Mouse (Mus musculus): ENCODE results near the gene Spindoc. TPM values are rescaled to one million over a fixed set of nuclear protein-coding genes. Genes with fewer than 3 reads are reported as not detected.
A peak's percentile ranks its signal among the peaks of the same experiment; 100 is the strongest.

Gene Spindoc
- 26.8 and 35.5 TPM in 2 replicates for polyA plus RNA-seq (2016; fragmentation: Nextera tagmentation; extraction: Ambion mirVana)

DNA sequence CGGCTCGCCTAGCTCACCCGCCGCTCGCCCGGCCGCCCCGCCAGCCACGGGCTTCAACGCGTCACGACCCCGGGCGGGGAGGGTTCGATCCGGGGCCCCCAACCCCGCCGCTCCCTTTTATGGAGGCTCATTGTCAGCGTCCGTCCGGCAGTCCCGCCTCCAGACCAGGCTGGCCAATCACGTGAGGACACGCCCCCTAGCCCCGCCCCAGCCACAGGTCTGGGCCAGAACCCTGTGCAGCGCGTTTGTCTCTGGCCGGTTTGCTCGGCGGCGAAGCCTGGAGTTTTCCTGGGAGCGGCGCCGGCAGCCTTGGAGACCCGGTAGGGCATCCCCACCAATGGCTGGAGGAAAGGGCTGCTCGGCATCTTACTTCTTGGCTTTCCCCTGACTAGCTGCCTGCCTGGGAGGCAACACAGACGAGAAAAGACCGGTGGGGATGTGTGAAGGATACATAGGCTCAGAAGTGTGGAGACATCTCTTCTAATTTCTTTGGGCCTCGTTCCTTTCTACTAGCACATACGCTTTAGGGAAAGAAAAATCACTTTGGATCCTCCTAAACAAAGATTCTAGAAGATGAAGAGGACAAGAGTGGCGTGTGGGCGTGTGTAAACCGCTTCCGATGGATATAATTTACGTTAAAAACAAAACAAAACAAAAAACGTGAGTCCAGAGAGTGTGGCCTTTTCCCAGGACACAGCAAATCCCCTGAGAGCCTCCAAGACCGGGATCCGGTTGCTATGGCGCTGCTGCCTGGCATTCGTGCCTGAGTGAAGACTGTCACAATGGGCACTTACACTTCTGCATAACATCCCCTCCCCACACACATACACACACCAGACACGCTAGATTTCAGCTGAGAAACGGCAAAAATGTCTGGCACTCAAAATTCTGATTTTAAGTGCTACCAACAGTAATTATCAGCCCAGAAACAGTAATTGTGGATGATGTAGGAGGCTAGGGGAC lies at the start of gene Spindoc:
Gene Spindoc, minus strand, starts transcription at position 92 of the 963 bp plus-strand sequence.
- Histone ChIP-seq H3K9me3 (0 out of 2 replicates have a peak, but pooled peaks cover 2% of the 10 kb centered on the region), H3K4me3 (peak within 1 kb of the TSS; percentile 91), H3K27ac (peak within 1 kb of the TSS; percentile 99), H3K27me3 (ENCODE audit: insufficient read depth, poor library complexity, severe bottlenecking) (no peaks in the 10 kb centered on the region), H3K36me3 (peaks cover 28% of the 10 kb centered on the region), H3K4me1 (peaks cover 30% of the 10 kb centered on the region)
- DNase-seq (ENCODE audit: low spot score): peak; percentile 98
- 2% methylated on average over 51 of the region's 52 CpGs for WGBS

DNA sequence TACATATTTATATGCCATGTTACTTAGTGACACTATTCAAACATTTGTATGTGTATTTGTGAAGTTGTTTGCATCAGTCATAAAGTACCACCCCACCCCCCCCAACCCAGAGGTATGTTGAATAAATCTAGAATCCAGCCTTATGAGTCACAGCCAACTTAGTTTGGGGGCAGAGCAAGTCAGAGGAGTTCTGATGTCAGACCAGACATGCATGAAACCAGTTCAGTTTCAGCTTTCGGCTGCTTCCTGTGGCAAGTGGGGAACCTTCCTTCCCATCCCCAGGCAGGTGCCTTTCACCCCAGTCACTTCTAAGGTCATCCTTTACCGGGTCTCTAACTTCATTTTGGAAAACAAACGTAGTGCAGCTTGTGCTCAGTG lies 42.6 kb upstream of the Spindoc start:
- peaks cover 44% of the 10 kb centered on the region for H3K4me1 ChIP-seq

DNA sequence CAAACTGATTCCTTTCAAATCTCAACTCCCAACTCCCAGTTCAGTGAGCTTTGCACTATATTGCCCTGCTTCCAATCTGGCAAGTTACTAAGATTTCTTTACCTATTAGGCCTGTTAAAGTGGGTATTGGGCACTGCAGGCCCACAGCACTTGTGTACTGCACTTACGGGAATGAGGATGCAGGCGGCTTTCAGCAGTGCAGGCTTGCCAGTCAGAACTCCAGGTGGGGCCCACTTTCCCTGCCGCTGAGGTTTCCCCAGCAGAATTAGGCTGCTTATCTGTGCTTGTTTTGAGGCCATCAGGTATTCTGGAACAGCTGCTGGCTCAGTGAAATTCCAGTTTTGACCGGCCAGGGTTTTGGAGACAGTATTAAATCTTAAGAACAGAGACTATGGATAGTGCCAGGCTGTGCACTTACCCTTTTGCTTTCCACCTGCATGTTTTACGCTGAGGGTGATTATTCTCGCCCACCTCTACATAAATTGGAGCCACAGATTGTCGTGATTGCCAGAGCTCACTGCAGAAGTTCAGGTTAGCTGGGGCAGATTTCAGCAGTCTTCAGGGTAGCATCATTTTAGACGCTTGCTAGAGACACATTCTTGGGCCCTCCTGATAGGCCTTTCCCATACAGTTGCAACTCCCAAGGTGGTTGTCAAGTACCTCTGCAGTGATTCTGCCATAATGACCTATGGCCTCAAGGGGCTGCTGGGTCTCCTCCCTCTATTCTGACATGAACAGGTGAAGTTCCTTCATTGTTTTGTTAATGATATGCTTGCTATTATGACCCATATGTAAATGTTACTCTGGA lies 42.0 kb upstream of the Spindoc start:
- Histone ChIP-seq H3K4me1 (peaks cover 50% of the 10 kb centered on the region), H3K27ac (no peak overlapping the region), H3K4me3 (no peak overlapping the region), H3K9me3 (no peaks in the 10 kb centered on the region), H3K27me3 (ENCODE audit: insufficient read depth, poor library complexity, severe bottlenecking) (peaks cover 7% of the 10 kb centered on the region; the same call in 1 of the 2 replicates), H3K36me3 (peaks cover 92% of the 10 kb centered on the region)
- 58% methylated on average over 8 of the region's 8 CpGs for WGBS
- DNase-seq (ENCODE audit: low spot score): peak; percentile 68

More for the DNA sequence above, 42.6 kb upstream of the Spindoc start:
- Histone ChIP-seq H3K36me3 (peaks cover 92% of the 10 kb centered on the region), H3K27ac (no peak overlapping the region), H3K4me3 (no peak overlapping the region), H3K9me3 (no peaks in the 10 kb centered on the region), H3K27me3 (ENCODE audit: insufficient read depth, poor library complexity, severe bottlenecking) (0 out of 2 replicates have a peak, but pooled peaks cover under 1% of the 10 kb centered on the region)
- DNase-seq (ENCODE audit: low spot score): no peak
- WGBS: 56% methylated on average over 3 of the region's 3 CpGs

GRCm38 (mm10) chr19:7424131-7424530 lies 41.3 kb upstream of the Spindoc start:
- Histone ChIP-seq H3K27me3 (ENCODE audit: insufficient read depth, poor library complexity, severe bottlenecking) (peaks cover 7% of the 10 kb centered on the region; the same call in 1 of the 2 replicates), H3K4me1 (peaks cover 57% of the 10 kb centered on the region), H3K4me3 (no peak overlapping the region), H3K27ac (no peak overlapping the region), H3K9me3 (no peaks in the 10 kb centered on the region), H3K36me3 (peaks cover 88% of the 10 kb centered on the region)
- peak; percentile 59 for DNase-seq (ENCODE audit: low spot score)
- WGBS: 72% methylated on average over 7 of the region's 7 CpGs

DNA sequence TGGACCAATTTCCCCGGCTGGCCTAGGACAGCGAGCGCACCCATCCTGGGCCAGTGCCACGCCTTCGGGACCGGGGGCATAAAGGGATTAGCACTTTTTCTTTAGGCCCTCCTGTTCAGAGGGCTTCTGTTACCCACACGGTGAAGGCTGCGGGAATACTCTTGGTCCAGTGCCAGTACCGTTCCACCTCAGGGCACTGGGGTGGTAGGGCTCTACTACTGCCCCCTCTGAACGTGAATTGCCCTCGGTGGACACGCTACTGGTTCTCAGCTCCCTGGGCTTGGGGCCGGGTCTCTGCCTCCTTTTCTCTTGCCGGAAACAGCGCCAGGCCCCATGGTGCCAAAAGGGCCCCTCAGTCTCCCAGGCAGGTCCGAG lies 40.8 kb upstream of the Spindoc start:
- H3K9me3 ChIP-seq: no peaks in the 10 kb centered on the region
- 55% methylated on average over 16 of the region's 16 CpGs for WGBS
- peaks cover 85% of the 10 kb centered on the region for H3K36me3 ChIP-seq
- peak overlapping the region; percentile 80; the same call in 1 of the 2 replicates for H3K27ac ChIP-seq
- peaks cover 62% of the 10 kb centered on the region for H3K4me1 ChIP-seq
- H3K4me3 ChIP-seq: peak overlapping the region; percentile 47
- DNase-seq (ENCODE audit: low spot score): no peak
- H3K27me3 ChIP-seq (ENCODE audit: insufficient read depth, poor library complexity, severe bottlenecking): peaks cover 7% of the 10 kb centered on the region; the same call in 1 of the 2 replicates

DNA sequence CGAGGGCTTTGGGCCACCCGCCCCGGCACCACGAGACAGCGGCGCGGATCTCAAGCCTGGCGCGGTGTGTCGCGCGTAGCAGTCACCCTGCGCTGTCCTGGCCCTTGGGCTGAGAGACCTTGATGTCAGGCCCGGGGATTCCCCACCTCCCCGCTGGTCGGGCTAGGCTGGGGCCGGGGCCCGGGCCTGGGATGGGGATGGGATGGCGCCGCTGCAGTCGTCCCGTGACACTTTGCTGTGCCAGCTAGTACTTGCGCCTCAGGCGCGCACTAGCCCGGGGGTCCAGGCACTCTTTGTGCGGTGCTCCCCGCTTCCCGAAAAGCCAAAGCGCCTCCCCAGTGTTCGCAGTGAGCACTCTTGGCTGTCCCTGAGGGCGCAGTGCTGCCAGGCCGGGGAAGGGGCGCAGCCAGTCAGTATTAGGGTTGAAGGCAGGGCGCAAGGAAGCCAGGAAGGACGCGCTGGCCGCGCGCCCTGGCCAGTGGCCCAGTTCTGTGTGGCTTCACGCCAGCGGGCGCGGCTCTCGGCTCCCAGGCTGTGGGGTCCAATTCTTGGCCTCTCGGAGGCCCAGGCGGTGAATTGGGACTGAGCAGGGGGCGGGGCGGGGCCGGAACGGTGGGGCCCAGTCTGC lies 40.3 kb upstream of the Spindoc start:
- Histone ChIP-seq H3K4me3 (peak overlapping the region; percentile 47), H3K4me1 (peaks cover 63% of the 10 kb centered on the region), H3K27ac (peak overlapping the region; percentile 80), H3K9me3 (no peaks in the 10 kb centered on the region), H3K36me3 (peaks cover 80% of the 10 kb centered on the region), H3K27me3 (ENCODE audit: insufficient read depth, poor library complexity, severe bottlenecking) (peaks cover 7% of the 10 kb centered on the region; the same call in 1 of the 2 replicates)
- no peak for DNase-seq (ENCODE audit: low spot score)
- 25% methylated on average over 51 of the region's 51 CpGs for WGBS

DNA sequence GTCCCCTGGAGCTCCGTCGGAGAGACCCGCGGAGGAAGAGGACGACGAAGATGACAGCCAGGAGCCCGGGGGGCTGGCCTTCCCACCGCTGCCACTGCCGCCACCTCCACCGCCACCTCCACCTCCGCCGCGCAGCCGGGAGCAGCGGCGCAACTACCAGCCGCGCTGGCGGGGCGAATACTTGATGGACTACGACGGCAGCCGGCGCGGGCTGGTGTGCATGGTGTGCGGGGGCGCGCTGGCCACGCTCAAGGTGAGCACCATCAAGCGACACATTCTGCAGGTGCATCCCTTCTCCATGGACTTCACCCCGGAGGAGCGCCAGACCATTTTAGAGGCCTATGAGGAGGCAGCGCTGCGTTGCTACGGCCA lies 39.8 kb upstream of the Spindoc start:
- Histone ChIP-seq H3K36me3 (peaks cover 75% of the 10 kb centered on the region), H3K27ac (peak overlapping the region; percentile 80), H3K4me3 (peak overlapping the region; percentile 47), H3K27me3 (ENCODE audit: insufficient read depth, poor library complexity, severe bottlenecking) (peaks cover 7% of the 10 kb centered on the region; the same call in 1 of the 2 replicates), H3K9me3 (no peaks in the 10 kb centered on the region), H3K4me1 (peaks cover 63% of the 10 kb centered on the region)
- DNase-seq (ENCODE audit: low spot score): no peak
- 15% methylated on average over 35 of the region's 35 CpGs for WGBS

DNA sequence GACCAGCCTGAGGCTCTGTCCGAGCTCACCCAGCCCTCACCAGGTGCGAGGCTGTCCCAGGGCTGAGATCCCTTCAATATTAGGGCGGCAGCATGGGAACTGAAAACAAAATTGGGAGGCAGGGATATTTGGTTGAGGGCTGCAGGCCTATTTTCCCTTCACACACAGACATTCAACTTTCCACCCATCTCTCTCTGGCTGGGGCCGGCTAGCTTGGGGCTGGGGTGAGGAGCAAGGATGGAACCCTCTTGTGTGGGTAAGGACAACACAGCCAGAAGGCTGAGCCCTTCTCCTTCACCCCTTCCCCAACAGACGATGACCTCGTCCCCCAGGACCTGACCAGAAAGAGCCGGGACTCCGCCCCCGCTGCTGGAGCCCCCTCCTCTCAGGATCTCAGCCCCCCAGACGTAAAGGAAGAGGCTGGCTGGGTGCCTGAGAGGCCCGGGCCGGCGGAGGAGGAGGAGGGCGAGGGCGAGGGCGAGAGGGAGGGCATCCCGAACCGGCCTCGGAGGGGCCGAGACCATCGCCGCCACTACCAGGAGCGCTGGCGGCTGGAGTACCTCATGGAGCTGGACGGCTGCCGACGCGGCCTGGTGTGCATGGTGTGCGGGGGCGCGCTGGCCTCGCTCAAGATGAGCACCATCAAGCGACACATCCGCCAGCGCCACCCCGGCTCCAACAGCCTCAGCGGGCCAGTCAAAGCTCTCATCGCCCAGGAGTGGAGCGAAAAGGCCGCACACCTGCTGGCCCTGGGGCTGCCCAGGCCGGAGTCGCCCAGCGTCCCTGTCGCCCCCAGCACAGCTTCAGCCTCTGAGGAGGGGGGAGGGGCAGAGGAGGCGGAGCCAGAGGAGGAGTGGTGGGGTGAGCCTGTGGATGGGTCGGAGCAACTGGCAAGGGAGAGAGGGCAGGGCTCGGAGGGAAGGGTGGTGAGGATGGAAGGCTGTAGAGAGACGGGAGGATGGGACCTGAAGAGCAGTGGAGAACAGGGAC lies 39.1 kb upstream of the Spindoc start:
- WGBS: 10% methylated on average over 48 of the region's 48 CpGs

DNA sequence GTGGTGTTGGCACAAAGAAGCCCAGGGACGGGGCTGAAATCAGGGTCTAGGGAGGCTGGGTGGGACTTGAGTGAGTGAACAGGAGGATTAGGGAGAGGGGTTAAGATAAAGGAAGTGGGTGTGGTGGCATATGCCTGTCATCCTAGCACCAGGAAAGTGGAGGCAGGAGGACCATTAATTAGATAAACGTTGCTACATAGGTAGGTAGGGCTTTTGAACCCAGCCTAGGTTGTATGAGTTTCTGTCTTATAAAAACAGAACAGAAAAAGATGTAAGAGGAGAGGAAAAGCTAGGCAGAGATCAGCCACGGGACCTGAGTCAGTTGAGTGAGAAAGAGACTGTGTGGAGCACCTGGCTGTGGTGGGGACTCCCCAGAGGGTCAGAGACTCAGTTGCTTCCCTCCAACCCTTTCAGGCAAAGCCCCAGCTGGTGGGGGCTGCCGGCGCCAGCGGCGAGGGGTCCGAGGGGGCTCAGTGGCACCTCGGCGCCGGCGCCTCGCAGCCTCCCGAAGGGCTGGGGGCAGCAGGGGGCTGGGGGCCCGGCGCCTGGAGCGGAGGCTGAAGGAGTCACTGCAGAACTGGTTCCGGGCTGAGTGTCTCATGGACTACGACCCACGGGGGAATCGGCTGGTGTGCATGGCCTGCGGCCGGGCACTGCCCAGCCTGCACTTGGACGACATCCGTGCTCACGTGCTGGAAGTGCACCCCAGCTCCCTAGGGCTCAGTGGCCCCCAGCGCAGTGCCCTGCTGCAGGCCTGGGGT lies 38.2 kb upstream of the Spindoc start:
- H3K4me1 ChIP-seq: peaks cover 72% of the 10 kb centered on the region
- H3K27ac ChIP-seq: peak overlapping the region; percentile 5; the same call in 1 of the 2 replicates
- peaks cover 59% of the 10 kb centered on the region for H3K36me3 ChIP-seq
- no peak for DNase-seq (ENCODE audit: low spot score)
- WGBS: 63% methylated on average over 27 of the region's 27 CpGs
- no peaks in the 10 kb centered on the region for H3K9me3 ChIP-seq
- H3K27me3 ChIP-seq (ENCODE audit: insufficient read depth, poor library complexity, severe bottlenecking): peaks cover 7% of the 10 kb centered on the region; the same call in 1 of the 2 replicates
- H3K4me3 ChIP-seq: peak overlapping the region; percentile 9; the same call in 1 of the 2 replicates

More for the DNA sequence above, 39.1 kb upstream of the Spindoc start:
- peaks cover 63% of the 10 kb centered on the region for H3K4me1 ChIP-seq
- H3K27ac ChIP-seq: peak overlapping the region; percentile 80
- peak overlapping the region; percentile 47 for H3K4me3 ChIP-seq
- peaks cover 7% of the 10 kb centered on the region; the same call in 1 of the 2 replicates for H3K27me3 ChIP-seq (ENCODE audit: insufficient read depth, poor library complexity, severe bottlenecking)
- H3K36me3 ChIP-seq: peaks cover 68% of the 10 kb centered on the region
- peak; percentile 90 for DNase-seq (ENCODE audit: low spot score)
- H3K9me3 ChIP-seq: no peaks in the 10 kb centered on the region

DNA sequence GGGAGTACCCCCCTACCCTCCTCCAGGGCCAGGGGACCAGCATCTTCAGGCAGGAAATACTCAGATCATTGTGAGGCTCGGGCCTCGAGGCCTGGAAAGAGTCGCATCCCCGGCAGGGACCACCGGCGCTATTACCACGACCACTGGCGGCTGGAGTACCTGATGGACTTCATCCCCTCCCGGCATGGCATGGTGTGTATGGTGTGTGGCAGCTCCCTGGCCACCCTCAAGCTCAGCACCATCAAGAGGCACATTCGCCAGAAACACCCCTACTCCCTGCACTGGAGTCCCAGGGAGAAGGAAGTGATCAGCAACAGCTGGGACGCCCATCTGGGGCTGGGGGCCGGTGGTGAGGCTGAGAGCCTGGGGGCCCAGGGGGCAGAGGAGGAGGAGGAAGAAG lies 37.3 kb upstream of the Spindoc start:
- Histone ChIP-seq H3K36me3 (peaks cover 53% of the 10 kb centered on the region), H3K27ac (no peak overlapping the region), H3K4me1 (peaks cover 76% of the 10 kb centered on the region), H3K27me3 (ENCODE audit: insufficient read depth, poor library complexity, severe bottlenecking) (peaks cover 7% of the 10 kb centered on the region; the same call in 1 of the 2 replicates), H3K9me3 (no peaks in the 10 kb centered on the region), H3K4me3 (peak overlapping the region; percentile 91)
- 70% methylated on average over 12 of the region's 12 CpGs for WGBS
- DNase-seq (ENCODE audit: low spot score): no peak

GRCm38 (mm10) chr19:7419134-7419533 lies 36.3 kb upstream of the Spindoc start:
- peak overlapping the region; percentile 91 for H3K4me3 ChIP-seq
- peak overlapping the region; percentile 11; the same call in 1 of the 2 replicates for H3K27ac ChIP-seq
- WGBS: 21% methylated on average over 6 of the region's 6 CpGs
- H3K36me3 ChIP-seq: peaks cover 44% of the 10 kb centered on the region
- H3K27me3 ChIP-seq (ENCODE audit: insufficient read depth, poor library complexity, severe bottlenecking): peaks cover 7% of the 10 kb centered on the region; the same call in 1 of the 2 replicates
- no peaks in the 10 kb centered on the region for H3K9me3 ChIP-seq
- peaks cover 70% of the 10 kb centered on the region for H3K4me1 ChIP-seq
- no peak for DNase-seq (ENCODE audit: low spot score)

All from heart, embryonic 10.5 days (tissue).